Mouse (Mus musculus) CD8-positive naive resting alpha-beta T cell, adult 2 months (primary cell): ENCODE measurements around the gene Tedc1.

Experiments used
- DNase-seq, 2 experiments: peaks; one replicate each; pipeline ENCODE4 v3.0.0; 2022; ENCODE audit warnings: low read depth in 2 of 2, low spot score in 2 of 2

The Tedc1 gene

GRCm38 (mm10) chr12:113138901-113139864, 17.0 kb upstream of the Tedc1 start:
- DNase-seq, result no peak

- DNase-seq, result peak; percentile 82 to 87
Measured at GRCm38 (mm10) chr12:113139908-113140615, 16.2 kb upstream of the Tedc1 start, which contains the start of gene Crip2. Gene Crip2 (plus strand): TSS chr12:113140236.

DNA sequence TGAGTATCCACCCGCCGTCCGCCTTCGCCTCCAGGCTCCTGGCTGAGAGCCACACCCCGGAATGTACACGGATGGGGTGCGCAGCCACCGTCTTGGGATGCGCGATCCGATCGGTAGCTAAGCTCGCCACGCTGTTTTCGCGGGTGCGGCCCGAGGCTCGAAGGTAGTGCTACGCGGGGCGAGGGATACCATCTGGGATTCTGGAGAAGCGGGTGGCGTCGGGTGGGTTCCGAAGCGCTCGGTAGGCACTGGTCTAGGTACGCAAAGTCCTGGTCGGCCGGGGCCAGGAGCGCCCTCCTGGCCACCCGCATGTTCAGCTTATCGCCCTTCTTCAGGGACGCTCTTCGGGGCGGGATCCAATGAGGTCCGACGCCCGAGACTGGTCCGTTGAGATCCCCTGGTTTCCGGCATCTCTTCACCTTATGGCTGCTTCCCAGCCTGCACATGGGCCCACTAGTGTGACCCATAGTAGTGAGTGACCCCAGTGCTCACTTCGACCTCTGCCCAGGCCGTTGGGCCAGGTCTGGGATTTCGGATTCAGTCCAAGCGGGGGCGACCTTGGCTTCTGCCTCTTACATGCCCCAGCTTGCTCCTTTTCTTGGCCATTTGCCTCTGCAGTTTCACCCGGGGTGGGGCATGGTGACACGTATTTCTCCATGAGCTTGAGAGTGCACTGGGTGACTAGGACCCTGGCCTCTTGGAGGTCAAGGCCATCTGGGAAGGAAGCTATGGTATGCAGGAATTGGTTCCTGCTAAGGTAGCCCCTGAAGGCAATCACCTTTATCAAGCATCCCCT, 15.4 kb upstream of the Tedc1 start:
- no peak for DNase-seq

GRCm38 (mm10) chr12:113141531-113141973, 14.7 kb upstream of the Tedc1 start:
- DNase-seq, result no peak

GRCm38 (mm10) chr12:113142021-113142975, 13.9 kb upstream of the Tedc1 start:
- no peak for DNase-seq

- DNase-seq, result no peak
Measured at GRCm38 (mm10) chr12:113143164-113143563, 13.1 kb upstream of the Tedc1 start.

DNA sequence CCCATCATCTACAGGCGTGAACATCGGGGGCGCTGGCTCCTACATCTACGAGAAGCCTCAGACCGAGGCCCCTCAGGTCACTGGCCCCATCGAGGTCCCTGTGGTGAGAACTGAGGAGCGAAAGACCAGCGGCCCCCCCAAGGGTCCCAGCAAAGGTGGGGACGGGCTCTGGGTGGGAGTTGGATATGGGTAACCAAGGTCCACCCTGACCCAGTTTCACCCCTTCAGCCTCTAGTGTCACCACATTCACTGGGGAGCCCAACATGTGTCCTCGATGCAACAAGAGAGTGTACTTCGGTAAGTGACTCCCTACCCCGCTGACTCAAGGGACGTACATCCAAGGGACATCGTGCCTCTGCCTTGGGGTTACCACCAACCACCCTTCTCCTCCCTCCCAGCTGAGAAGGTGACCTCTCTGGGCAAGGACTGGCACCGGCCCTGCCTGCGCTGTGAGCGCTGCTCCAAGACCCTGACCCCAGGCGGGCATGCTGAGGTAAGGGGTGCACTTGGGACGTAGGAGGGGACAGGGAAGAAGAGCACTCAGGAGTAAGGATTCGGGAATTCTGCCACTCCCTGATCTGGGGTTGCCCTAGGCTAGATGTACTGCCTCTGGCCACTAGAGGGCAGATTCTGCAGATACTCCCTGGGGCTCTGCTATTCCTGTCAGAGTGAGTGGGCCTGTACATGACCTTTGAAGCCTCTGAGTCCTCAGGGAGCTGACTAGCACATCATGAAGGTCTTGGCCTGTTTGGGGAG, 12.0 kb upstream of the Tedc1 start:
- peak in 1 of 2 experiments; percentile 55 for DNase-seq

- no peak for DNase-seq
Measured at GRCm38 (mm10) chr12:113144886-113145285, 11.3 kb upstream of the Tedc1 start.

GRCm38 (mm10) chr12:113145591-113145990, 10.6 kb upstream of the Tedc1 start:
- no peak for DNase-seq

DNA sequence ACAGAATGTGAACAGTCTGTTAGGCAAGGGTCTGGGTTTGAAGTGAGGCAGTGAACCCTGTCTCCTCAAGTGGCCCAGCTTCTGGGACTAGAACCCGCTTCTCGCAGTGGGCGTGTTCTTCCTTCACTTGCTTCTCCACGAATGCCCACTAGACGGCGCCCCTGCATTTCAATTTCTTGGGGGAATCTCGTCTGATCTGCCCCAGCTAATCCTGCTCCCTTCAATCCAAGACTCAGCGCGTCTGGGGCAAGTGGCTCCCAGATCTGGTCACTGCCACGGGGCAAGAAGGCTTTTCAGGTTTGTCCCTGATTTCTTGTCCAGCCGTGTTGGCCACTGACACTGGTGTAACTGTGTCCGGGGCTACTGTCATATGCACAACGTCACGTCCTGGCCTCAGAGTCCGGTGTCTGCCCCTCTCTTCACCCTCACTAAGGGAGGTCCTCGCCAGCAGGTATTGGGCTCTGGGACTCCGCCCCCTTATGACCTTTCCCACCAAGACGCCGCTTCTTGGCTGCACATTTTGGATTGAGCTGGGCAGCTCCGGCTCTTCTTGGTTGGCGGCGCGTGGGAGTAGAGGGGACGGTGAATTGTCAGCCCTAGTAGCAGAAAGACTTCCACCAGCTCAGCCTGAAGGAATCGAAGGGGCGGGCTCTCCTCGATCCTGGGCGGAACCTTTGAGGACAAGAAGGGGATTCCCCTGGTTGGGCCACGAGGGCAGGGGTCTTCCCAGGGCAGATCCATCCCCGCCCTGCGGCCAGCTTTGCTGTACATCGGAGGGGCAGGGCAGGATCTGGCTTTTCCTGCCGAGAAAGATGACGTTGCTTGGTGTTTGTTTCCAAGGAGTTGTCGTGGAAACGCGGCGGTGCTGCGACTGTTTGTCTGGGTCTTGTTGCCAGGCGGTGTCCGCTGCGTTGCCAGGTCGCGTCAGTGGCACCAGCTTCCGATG, 9.8 kb upstream of the Tedc1 start, which contains the start of gene Crip1:
TSS of gene Crip1 (plus strand) at position 205 of the 946 bp plus-strand sequence.
- peak; percentile 90 to 93 for DNase-seq

DNA sequence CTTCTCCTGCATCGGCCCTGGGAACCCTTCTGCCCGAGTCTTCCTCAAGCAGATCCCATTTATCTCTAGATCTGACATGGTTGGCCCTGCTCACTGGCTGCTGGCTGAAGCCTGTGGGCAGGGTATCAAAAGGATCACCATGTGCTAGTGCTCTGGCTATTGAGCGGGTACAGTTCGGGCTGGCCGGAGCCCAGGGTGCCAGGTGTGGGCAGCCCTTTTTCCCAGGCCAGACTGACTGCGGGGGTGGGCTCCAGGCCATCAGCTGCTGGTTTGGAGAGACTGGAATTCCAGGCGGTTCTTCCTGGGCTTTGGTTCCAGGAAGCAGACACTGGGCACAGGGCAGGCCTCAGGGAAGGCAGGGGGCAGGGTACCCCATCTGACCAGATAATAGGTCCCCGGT, 8.7 kb upstream of the Tedc1 start:
- DNase-seq, result no peak

DNA sequence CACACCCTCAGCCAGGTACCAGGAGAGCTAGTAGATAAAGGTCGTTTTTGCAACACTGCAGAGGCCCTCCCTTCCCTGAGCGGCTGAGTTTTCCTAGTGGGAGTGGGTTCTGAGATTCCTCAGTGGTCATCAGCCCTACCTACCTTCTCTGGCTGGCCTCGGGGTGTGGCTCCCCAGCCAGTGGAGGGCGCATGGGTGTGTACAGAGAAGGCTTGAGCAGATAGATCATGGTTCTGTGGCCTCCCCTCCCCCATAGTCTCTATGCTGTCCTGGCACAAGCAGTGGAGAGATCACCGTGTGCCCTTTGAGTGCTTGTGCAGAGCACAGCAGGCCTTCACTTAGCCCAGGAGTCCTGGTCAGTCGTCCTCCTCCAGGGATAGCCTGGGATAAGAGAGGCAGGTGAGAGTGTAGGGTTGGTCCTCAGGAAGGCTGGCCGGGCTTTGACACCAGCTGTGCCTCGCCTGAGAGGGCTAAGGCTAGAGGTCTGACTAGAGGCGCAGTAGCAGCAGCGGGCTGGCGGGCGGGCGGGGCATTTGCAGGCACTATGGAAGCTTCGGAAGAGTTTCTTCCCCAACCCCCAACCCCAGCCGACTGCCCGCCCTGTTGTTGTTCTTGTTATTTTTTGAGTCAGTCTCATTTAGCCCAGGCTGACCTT, 7.7 kb upstream of the Tedc1 start:
- DNase-seq, result no peak

- DNase-seq, result no peak
Measured at GRCm38 (mm10) chr12:113149341-113149740, 6.9 kb upstream of the Tedc1 start.

- DNase-seq, result no peak
Measured at GRCm38 (mm10) chr12:113149896-113150295, 6.3 kb upstream of the Tedc1 start.

- no peak for DNase-seq
Measured at GRCm38 (mm10) chr12:113150591-113150990, 5.6 kb upstream of the Tedc1 start.

GRCm38 (mm10) chr12:113151046-113151445, 5.2 kb upstream of the Tedc1 start:
- no peak for DNase-seq

GRCm38 (mm10) chr12:113151661-113152271, 4.5 kb upstream of the Tedc1 start:
- DNase-seq, result no peak
